Mouse (Mus musculus): ENCODE data around the gene Foxp1.

Gene Foxp1

GRCm38 (mm10) chr6:99519806-99520675 lies 2.5 kb downstream of the Foxp1 start:
- DNase-seq = peak; percentile 28

- DNase-seq = no peak
Measured at GRCm38 (mm10) chr6:99519052-99519451, 3.5 kb downstream of the Foxp1 start.

- DNase-seq = no peak
Measured at GRCm38 (mm10) chr6:99515667-99516199, 6.8 kb downstream of the Foxp1 start.

GRCm38 (mm10) chr6:99511862-99512261 lies 10.7 kb downstream of the Foxp1 start:
- no peak for DNase-seq

- peak; percentile 28 for DNase-seq
Measured at GRCm38 (mm10) chr6:99509189-99509592, 13.3 kb downstream of the Foxp1 start.

- no peak for DNase-seq
Measured at GRCm38 (mm10) chr6:99506816-99507215, 15.7 kb downstream of the Foxp1 start.

- DNase-seq = no peak
Measured at GRCm38 (mm10) chr6:99503741-99504140, 18.8 kb downstream of the Foxp1 start.

- no peak for DNase-seq
Measured at GRCm38 (mm10) chr6:99502727-99503126, 19.8 kb downstream of the Foxp1 start.

GRCm38 (mm10) chr6:99502314-99502713 lies 20.2 kb downstream of the Foxp1 start:
- DNase-seq = no peak

- DNase-seq = no peak
Measured at GRCm38 (mm10) chr6:99500570-99501270, 21.8 kb downstream of the Foxp1 start.

GRCm38 (mm10) chr6:99498082-99498481 lies 24.4 kb downstream of the Foxp1 start:
- no peak for DNase-seq

- DNase-seq = no peak
Measured at GRCm38 (mm10) chr6:99496114-99496513, 26.4 kb downstream of the Foxp1 start.

GRCm38 (mm10) chr6:99492937-99493336 lies 29.6 kb downstream of the Foxp1 start:
- no peak for DNase-seq

GRCm38 (mm10) chr6:99491979-99492544 lies 30.5 kb downstream of the Foxp1 start:
- no peak for DNase-seq

- DNase-seq = no peak
Measured at GRCm38 (mm10) chr6:99491146-99491545, 31.4 kb downstream of the Foxp1 start.

- no peak for DNase-seq
Measured at GRCm38 (mm10) chr6:99489900-99490648, 32.4 kb downstream of the Foxp1 start.

- no peak for DNase-seq
Measured at GRCm38 (mm10) chr6:99489423-99489822, 33.1 kb downstream of the Foxp1 start.

GRCm38 (mm10) chr6:99485884-99486640 lies 36.5 kb downstream of the Foxp1 start:
- no peak for DNase-seq

GRCm38 (mm10) chr6:99485217-99485883 lies 37.2 kb downstream of the Foxp1 start:
- peak; percentile 64 for DNase-seq

GRCm38 (mm10) chr6:99484884-99485216 lies 37.7 kb downstream of the Foxp1 start:
- DNase-seq = no peak

- no peak for DNase-seq
Measured at GRCm38 (mm10) chr6:99484197-99484725, 38.3 kb downstream of the Foxp1 start.
